Mouse (Mus musculus) kidney, adult 11 months (tissue): Measurements from ENCODE around the gene Tm9sf2.
A peak's percentile ranks its signal among the peaks of the same experiment; 100 is the strongest.

ENCODE experiments used
- DNase-seq: peaks from one replicate; pipeline ENCODE4 v3.0.0; 2022

Tm9sf2 gene

GRCm38 (mm10) chr14:122181078-122181814 lies 74.4 kb downstream of the Tm9sf2 start, which contains the start of gene Clybl:
Gene Clybl, plus strand, starts transcription at chr14:122181704.
- DNase-seq, result peak; percentile 97

DNA sequence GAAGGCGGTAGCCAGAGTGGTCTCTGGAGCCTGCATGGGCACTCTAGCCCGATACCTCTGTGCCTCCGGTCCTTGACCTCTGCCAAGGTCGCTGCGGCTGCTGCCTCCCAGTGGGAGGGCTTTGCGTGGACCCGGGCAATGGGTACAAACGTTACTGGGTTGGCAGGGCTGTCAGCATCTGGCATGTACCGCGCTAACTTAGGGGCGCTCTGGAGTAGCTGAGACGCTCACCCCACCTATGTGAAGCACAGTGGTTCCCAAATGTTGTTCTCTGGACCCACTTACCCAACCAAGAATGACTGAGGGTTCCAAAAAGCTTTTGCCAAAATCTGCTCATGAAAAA lies 74.9 kb downstream of the Tm9sf2 start:
- no peak for DNase-seq

GRCm38 (mm10) chr14:122182220-122182619 lies 75.4 kb downstream of the Tm9sf2 start:
- no peak for DNase-seq

DNA sequence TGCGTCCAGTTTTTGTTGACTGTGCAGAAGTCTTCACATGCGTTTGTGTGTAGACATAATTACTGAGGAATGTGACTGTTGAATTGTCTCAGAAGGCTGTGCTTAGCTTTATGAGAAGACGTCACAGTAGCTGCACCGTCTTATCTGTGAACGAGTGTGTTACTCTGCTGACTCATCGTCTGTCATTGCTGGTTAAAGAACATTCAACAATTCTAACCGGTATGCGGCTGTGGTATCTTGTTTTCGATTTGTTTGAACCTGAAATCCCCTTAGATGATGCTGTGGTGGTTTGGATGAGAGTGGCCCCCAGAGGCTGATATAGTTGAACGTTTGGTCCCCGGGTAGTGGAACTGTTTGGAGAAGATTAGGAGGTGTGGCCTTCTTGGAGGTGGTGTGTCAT lies 77.1 kb downstream of the Tm9sf2 start:
- DNase-seq, result no peak

GRCm38 (mm10) chr14:122188250-122188649 lies 81.4 kb downstream of the Tm9sf2 start:
- DNase-seq, result no peak

DNA sequence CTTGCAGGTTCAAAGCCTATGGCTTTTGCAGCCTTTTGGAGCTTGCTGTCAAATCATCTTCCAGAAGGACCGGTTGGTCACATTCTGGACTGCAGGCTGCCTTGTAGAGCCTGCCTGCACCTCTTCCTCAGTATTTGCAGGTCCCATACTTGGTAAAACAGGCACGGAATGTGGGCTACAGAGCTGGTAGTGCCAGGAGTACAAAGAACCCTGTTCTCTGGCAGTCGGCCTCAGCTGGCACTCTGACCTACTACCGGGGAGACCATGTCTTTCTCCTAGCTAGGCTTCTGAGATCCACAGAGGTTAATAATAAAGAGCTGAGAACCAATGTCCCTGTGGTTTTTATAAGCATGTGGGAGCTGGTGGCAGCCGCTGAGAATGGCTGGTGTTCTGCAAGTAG lies 83.1 kb downstream of the Tm9sf2 start:
- DNase-seq, result peak; percentile 68

- DNase-seq, result no peak
Observed at GRCm38 (mm10) chr14:122190527-122190926, 83.7 kb downstream of the Tm9sf2 start.

- DNase-seq, result peak; percentile 27
Observed at GRCm38 (mm10) chr14:122190941-122191510, 84.2 kb downstream of the Tm9sf2 start.

DNA sequence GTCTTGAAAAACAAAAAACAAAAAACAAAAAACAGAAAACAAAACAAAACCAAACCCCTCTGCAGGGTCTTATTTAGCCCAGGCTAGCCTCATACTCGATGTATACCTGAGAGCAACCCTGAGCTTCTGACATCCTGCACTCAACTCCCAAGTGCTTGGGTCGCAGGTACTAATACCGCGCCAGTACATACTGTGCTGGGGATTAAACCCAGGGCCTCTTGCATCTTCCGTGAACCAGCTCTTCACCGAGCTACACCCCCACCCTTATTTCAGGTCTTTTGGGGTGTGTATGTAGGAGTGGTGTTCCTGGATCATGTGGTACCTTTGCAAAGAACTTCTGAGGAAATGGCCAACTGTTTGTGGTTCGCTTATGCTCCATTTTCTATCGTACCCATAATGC lies 87.8 kb downstream of the Tm9sf2 start:
- DNase-seq, result no peak

- DNase-seq, result no peak
Observed at GRCm38 (mm10) chr14:122196851-122197250, 90.0 kb downstream of the Tm9sf2 start.

- no peak for DNase-seq
Observed at GRCm38 (mm10) chr14:122200247-122200885, 93.5 kb downstream of the Tm9sf2 start.

DNA sequence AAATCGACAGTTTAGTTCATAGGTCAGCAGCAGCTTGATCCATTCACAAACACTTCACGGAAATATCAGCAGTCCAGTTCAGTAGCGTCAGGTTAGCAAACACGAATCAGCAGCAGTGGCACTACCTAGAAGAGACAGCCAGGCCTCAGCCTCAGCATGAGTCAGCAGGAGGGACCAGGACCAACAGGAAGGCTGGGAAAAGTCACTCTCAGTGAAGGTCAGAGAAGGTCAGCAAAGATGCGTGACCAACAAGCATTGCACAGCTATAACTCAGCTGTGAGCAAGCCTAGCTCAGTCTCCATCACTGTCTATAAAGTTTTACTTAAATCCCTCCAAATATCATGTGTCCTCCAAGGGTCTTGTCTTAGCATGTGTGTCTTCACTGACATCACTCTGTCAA lies 102.3 kb downstream of the Tm9sf2 start:
- DNase-seq, result no peak
